Mouse (Mus musculus) midbrain, embryonic 11.5 days (tissue): ENCODE results near the gene Irf8. TPM values are rescaled to one million over a fixed set of nuclear protein-coding genes. Genes with fewer than 3 reads are reported as not detected.
A peak's percentile ranks its signal among the peaks of the same experiment; 100 is the strongest.

Experiments
- ATAC-seq: fragments of 200-750 bp; cut with Nextera tagmentation; 2 replicates; pipeline ENCODE4 v1.8.0; 2017; ENCODE audit warnings: moderate TSS enrichment, moderate library complexity; ENCODE audit not compliant: low FRiP score
- DNase-seq: peaks from one replicate; pipeline ENCODE4 v3.0.0; 2015; ENCODE audit warnings: low spot score; ENCODE audit errors: missing footprints
- H3K27ac ChIP-seq: fragments of 300-500 bp; sonication (generic); 2 replicates; pipeline ENCODE4 v1.5.1; 2014; ENCODE audit warnings: low read depth, low read length
- H3K27me3 ChIP-seq: fragments of 300-500 bp; sonication (generic); 2 replicates; pipeline ENCODE4 v1.6.1; 2014; ENCODE audit warnings: mild to moderate bottlenecking, low read length, moderate library complexity, mixed read lengths; ENCODE audit not compliant: control insufficient read depth, insufficient read depth
- H3K36me3 ChIP-seq: fragments of 300-500 bp; sonication (generic); 2 replicates; pipeline ENCODE4 v1.6.1; 2014; ENCODE audit warnings: mild to moderate bottlenecking, low read length, moderate library complexity, mixed read lengths; ENCODE audit not compliant: control insufficient read depth, insufficient read depth
- H3K4me1 ChIP-seq: fragments of 300-500 bp; sonication (generic); 2 replicates; pipeline ENCODE4 v1.6.1; 2014; ENCODE audit warnings: low read length; ENCODE audit not compliant: control insufficient read depth, insufficient read depth
- H3K4me2 ChIP-seq: fragments of 300-500 bp; sonication (generic); 2 replicates; pipeline ENCODE4 v1.6.1; 2014; ENCODE audit warnings: mild to moderate bottlenecking, moderate library complexity
- H3K4me3 ChIP-seq: fragments of 300-500 bp; sonication (generic); 2 replicates; pipeline ENCODE4 v1.5.1; 2014; ENCODE audit warnings: low read depth, low read length
- H3K9ac ChIP-seq: fragments of 300-500 bp; sonication (generic); 2 replicates; pipeline ENCODE4 v1.6.1; 2014; ENCODE audit warnings: low read length
- H3K9me3 ChIP-seq: fragments of 300-500 bp; sonication (generic); 2 replicates; pipeline ENCODE4 v1.6.1; 2016; ENCODE audit warnings: low read length; ENCODE audit not compliant: control insufficient read depth
- WGBS: fragments of 180-500 bp; shearing (Covaris S2); extraction: QIAGEN DNeasy Blood & Tissue Kit; methylation state at CpG from one replicate; pipeline ENCODE4 v1.1.7; 2014; 5-methylcytosine and 5-hydroxymethylcytosine counted together
- polyA plus RNA-seq: library from polyadenylated mRNA; unstranded; fragments of >200 nt; fragmentation: Nextera tagmentation; extraction: Ambion mirVana; gene quantifications from 2 replicates; pipeline ENCODE4 v1.2.1, GENCODE M21; 2014

Gene Irf8
- 4.7 and 4.9 TPM in 2 replicates for polyA plus RNA-seq

GRCm38 (mm10) chr8:120735770-120736481, at the start of gene Irf8:
Irf8 (plus strand) TSS chr8:120736358.
- Histone ChIP-seq H3K4me1 (peaks cover 12% of the 10 kb centered on the region), H3K36me3 (no peaks in the 10 kb centered on the region), H3K4me2 (peak within 1 kb of the TSS; percentile 91), H3K27me3 (peaks cover 27% of the 10 kb centered on the region), H3K9ac (peak within 1 kb of the TSS; percentile 50), H3K9me3 (no peaks in the 10 kb centered on the region), H3K27ac (no peak within 1 kb of the TSS), H3K4me3 (peak within 1 kb of the TSS; percentile 49)
- ATAC-seq (peak; percentile 87), DNase-seq (peak; percentile 97)
- under 1% methylated on average over 59 of the region's 62 CpGs for WGBS

GRCm38 (mm10) chr8:120686576-120686975, 49.6 kb upstream of the Irf8 start:
- Histone ChIP-seq H3K4me1 (no peaks in the 10 kb centered on the region), H3K4me2 (no peak overlapping the region), H3K9ac (no peak overlapping the region), H3K4me3 (no peak overlapping the region), H3K27me3 (no peaks in the 10 kb centered on the region), H3K9me3 (no peaks in the 10 kb centered on the region), H3K27ac (no peak overlapping the region), H3K36me3 (no peaks in the 10 kb centered on the region)
- ATAC-seq: no peak
- no peak for DNase-seq
- WGBS: 86% methylated on average over 5 of the region's 5 CpGs

GRCm38 (mm10) chr8:120687786-120688185, 48.4 kb upstream of the Irf8 start:
- 78% methylated on average over 8 of the region's 8 CpGs for WGBS
- Histone ChIP-seq H3K9ac (no peak overlapping the region), H3K9me3 (no peaks in the 10 kb centered on the region), H3K27me3 (no peaks in the 10 kb centered on the region), H3K4me1 (no peaks in the 10 kb centered on the region), H3K4me3 (no peak overlapping the region), H3K4me2 (no peak overlapping the region), H3K27ac (no peak overlapping the region), H3K36me3 (no peaks in the 10 kb centered on the region)
- no peak for ATAC-seq
- no peak for DNase-seq

GRCm38 (mm10) chr8:120688511-120688910, 47.6 kb upstream of the Irf8 start:
- no peaks in the 10 kb centered on the region for H3K4me1 ChIP-seq
- no peak overlapping the region for H3K4me2 ChIP-seq
- 85% methylated on average over 7 of the region's 7 CpGs for WGBS
- no peak overlapping the region for H3K9ac ChIP-seq
- no peak for ATAC-seq
- H3K36me3 ChIP-seq: no peaks in the 10 kb centered on the region
- H3K27ac ChIP-seq: no peak overlapping the region
- no peaks in the 10 kb centered on the region for H3K9me3 ChIP-seq
- DNase-seq: no peak
- no peak overlapping the region for H3K4me3 ChIP-seq
- H3K27me3 ChIP-seq: no peaks in the 10 kb centered on the region

GRCm38 (mm10) chr8:120692934-120693333, 43.2 kb upstream of the Irf8 start:
- no peaks in the 10 kb centered on the region for H3K27me3 ChIP-seq
- H3K4me1 ChIP-seq: no peaks in the 10 kb centered on the region; the same call in 1 of the 2 replicates
- WGBS: 63% methylated on average over 4 of the region's 4 CpGs
- no peak overlapping the region for H3K4me2 ChIP-seq
- H3K36me3 ChIP-seq: no peaks in the 10 kb centered on the region
- no peak overlapping the region for H3K9ac ChIP-seq
- ATAC-seq: no peak
- no peaks in the 10 kb centered on the region for H3K9me3 ChIP-seq
- DNase-seq: peak; percentile 67
- H3K27ac ChIP-seq: no peak overlapping the region
- H3K4me3 ChIP-seq: no peak overlapping the region

GRCm38 (mm10) chr8:120693861-120694493, 42.2 kb upstream of the Irf8 start:
- Histone ChIP-seq H3K9ac (no peak overlapping the region), H3K27ac (no peak overlapping the region), H3K27me3 (no peaks in the 10 kb centered on the region), H3K36me3 (no peaks in the 10 kb centered on the region), H3K4me1 (no peaks in the 10 kb centered on the region; the same call in 1 of the 2 replicates), H3K4me3 (no peak overlapping the region), H3K9me3 (no peaks in the 10 kb centered on the region), H3K4me2 (no peak overlapping the region)
- WGBS: 59% methylated on average over 22 of the region's 22 CpGs
- DNase-seq (peak; percentile 83), ATAC-seq (no peak)

- ATAC-seq (no peak), DNase-seq (peak; percentile 47)
- no peaks in the 10 kb centered on the region for H3K9me3 ChIP-seq
- no peak overlapping the region for H3K27ac ChIP-seq
- H3K4me2 ChIP-seq: no peak overlapping the region
- no peaks in the 10 kb centered on the region for H3K27me3 ChIP-seq
- no peaks in the 10 kb centered on the region; the same call in 1 of the 2 replicates for H3K4me1 ChIP-seq
- WGBS: 63% methylated on average over 13 of the region's 13 CpGs
- no peaks in the 10 kb centered on the region for H3K36me3 ChIP-seq
- no peak overlapping the region for H3K4me3 ChIP-seq
- H3K9ac ChIP-seq: no peak overlapping the region
Observed at GRCm38 (mm10) chr8:120696401-120697153, 39.6 kb upstream of the Irf8 start.

GRCm38 (mm10) chr8:120697154-120697978, 38.8 kb upstream of the Irf8 start:
- Histone ChIP-seq H3K9me3 (no peaks in the 10 kb centered on the region), H3K9ac (no peak overlapping the region), H3K27ac (no peak overlapping the region), H3K4me2 (no peak overlapping the region), H3K36me3 (no peaks in the 10 kb centered on the region), H3K4me3 (no peak overlapping the region), H3K27me3 (no peaks in the 10 kb centered on the region), H3K4me1 (no peaks in the 10 kb centered on the region; the same call in 1 of the 2 replicates)
- DNase-seq (peak; percentile 69), ATAC-seq (no peak)
- 88% methylated on average over 17 of the region's 17 CpGs for WGBS
